Mouse (Mus musculus): Measurements from ENCODE around the gene Papss2. TPM values are rescaled to one million over a fixed set of nuclear protein-coding genes. Genes with fewer than 3 reads are reported as not detected.

The Papss2 gene
- polyA plus RNA-seq, 1 experiment from 2014 or later, result 20.7 TPM

GRCm38 (mm10) chr19:32599006-32599405 lies 3.4 kb downstream of the Papss2 start:
- H3K9me3 ChIP-seq, result no peaks in the 10 kb centered on the region
- H3K4me3 ChIP-seq (replicated peaks), result no peak overlapping the region
- WGBS, result 83% methylated on average over 7 of the region's 7 CpGs

GRCm38 (mm10) chr19:32599436-32599835 lies 3.8 kb downstream of the Papss2 start:
- no peaks in the 10 kb centered on the region for H3K36me3 ChIP-seq
- no peak overlapping the region for H3K4me3 ChIP-seq (replicated peaks)
- H3K27ac ChIP-seq, result 0 out of 2 replicates have a peak overlapping the region, but pooled peaks have one; percentile 45
- no peaks in the 10 kb centered on the region for H3K9me3 ChIP-seq
- no peak overlapping the region for H3K9ac ChIP-seq (replicated peaks)
- peaks cover 27% of the 10 kb centered on the region for H3K27me3 ChIP-seq
- H3K4me1 ChIP-seq (replicated peaks), result peaks cover 35% of the 10 kb centered on the region
- WGBS, result 69% methylated on average over 5 of the region's 5 CpGs
- peak overlapping the region; percentile 74 for H3K4me2 ChIP-seq
- ATAC-seq (ENCODE audit: insufficient number of reproducible peaks, insufficient read depth, low FRiP score, low TSS enrichment, low read depth), result no peak

More at GRCm38 (mm10) chr19:32599006-32599405, 3.4 kb downstream of the Papss2 start:
- H3K9ac ChIP-seq (replicated peaks), result no peak overlapping the region
- peaks cover 33% of the 10 kb centered on the region for H3K4me1 ChIP-seq (replicated peaks)
- peak overlapping the region; percentile 74 for H3K4me2 ChIP-seq
- no peak for ATAC-seq (ENCODE audit: insufficient number of reproducible peaks, insufficient read depth, low FRiP score, low TSS enrichment, low read depth)
- H3K36me3 ChIP-seq, result no peaks in the 10 kb centered on the region
- peaks cover 28% of the 10 kb centered on the region for H3K27me3 ChIP-seq
- H3K27ac ChIP-seq, result peak overlapping the region; percentile 45

- Histone ChIP-seq H3K4me2 (no peak overlapping the region), H3K36me3 (no peaks in the 10 kb centered on the region), H3K9ac (replicated peaks) (no peak overlapping the region), H3K27ac (peak overlapping the region; percentile 73), H3K4me3 (replicated peaks) (no peak overlapping the region), H3K4me1 (replicated peaks) (peaks cover 43% of the 10 kb centered on the region), H3K27me3 (peaks cover 9% of the 10 kb centered on the region), H3K9me3 (no peaks in the 10 kb centered on the region)
- no peak for ATAC-seq (ENCODE audit: insufficient number of reproducible peaks, insufficient read depth, low FRiP score, low TSS enrichment, low read depth)
- 70% methylated on average over 6 of the region's 6 CpGs for WGBS
These were observed 5.6 kb downstream of the Papss2 start for GRCm38 (mm10) chr19:32601033-32601770.

GRCm38 (mm10) chr19:32603466-32603865 lies 7.9 kb downstream of the Papss2 start:
- WGBS, result 100% methylated on average over 1 of the region's 1 CpGs

GRCm38 (mm10) chr19:32604127-32604526 lies 8.5 kb downstream of the Papss2 start:
- H3K9me3 ChIP-seq, result no peaks in the 10 kb centered on the region
- 0 out of 2 replicates have a peak overlapping the region, but pooled peaks have one; percentile 23 for H3K9ac ChIP-seq (replicated peaks)
- H3K27ac ChIP-seq, result peak overlapping the region; percentile 60; the same call in 1 of the 2 replicates
- peaks cover 51% of the 10 kb centered on the region for H3K4me1 ChIP-seq (replicated peaks)
- no peaks in the 10 kb centered on the region for H3K27me3 ChIP-seq
- no peak for ATAC-seq (ENCODE audit: insufficient number of reproducible peaks, insufficient read depth, low FRiP score, low TSS enrichment, low read depth)
- no peak overlapping the region for H3K4me3 ChIP-seq (replicated peaks)
- H3K36me3 ChIP-seq, result no peaks in the 10 kb centered on the region
- no peak overlapping the region for H3K4me2 ChIP-seq
- WGBS, result 76% methylated on average over 8 of the region's 8 CpGs

More at GRCm38 (mm10) chr19:32603466-32603865, 7.9 kb downstream of the Papss2 start:
- no peaks in the 10 kb centered on the region for H3K36me3 ChIP-seq
- H3K9me3 ChIP-seq, result no peaks in the 10 kb centered on the region
- H3K4me1 ChIP-seq (replicated peaks), result peaks cover 52% of the 10 kb centered on the region
- no peak overlapping the region for H3K4me2 ChIP-seq
- ATAC-seq (ENCODE audit: insufficient number of reproducible peaks, insufficient read depth, low FRiP score, low TSS enrichment, low read depth), result no peak
- no peak overlapping the region for H3K27ac ChIP-seq
- H3K27me3 ChIP-seq, result no peaks in the 10 kb centered on the region
- no peak overlapping the region for H3K9ac ChIP-seq (replicated peaks)
- H3K4me3 ChIP-seq (replicated peaks), result no peak overlapping the region

- Histone ChIP-seq H3K27me3 (no peaks in the 10 kb centered on the region), H3K36me3 (no peaks in the 10 kb centered on the region), H3K4me3 (replicated peaks) (no peak overlapping the region), H3K4me1 (replicated peaks) (peaks cover 48% of the 10 kb centered on the region), H3K9ac (replicated peaks) (no peak overlapping the region), H3K4me2 (no peak overlapping the region), H3K27ac (peak overlapping the region; percentile 18; the same call in 1 of the 2 replicates), H3K9me3 (no peaks in the 10 kb centered on the region; the same call in 1 of the 2 replicates)
- WGBS, result 85% methylated on average over 6 of the region's 6 CpGs
- ATAC-seq (ENCODE audit: insufficient number of reproducible peaks, insufficient read depth, low FRiP score, low TSS enrichment, low read depth), result no peak
These were observed 9.1 kb downstream of the Papss2 start for GRCm38 (mm10) chr19:32604563-32605252.

GRCm38 (mm10) chr19:32606227-32606827 lies 10.7 kb downstream of the Papss2 start:
- 59% methylated on average over 4 of the region's 4 CpGs for WGBS
- H3K36me3 ChIP-seq, result no peaks in the 10 kb centered on the region
- 0 out of 2 replicates have a peak, but pooled peaks have one; percentile 54 for ATAC-seq (ENCODE audit: insufficient number of reproducible peaks, insufficient read depth, low FRiP score, low TSS enrichment, low read depth)
- H3K4me3 ChIP-seq (replicated peaks), result no peak overlapping the region
- H3K27me3 ChIP-seq, result no peaks in the 10 kb centered on the region
- no peak overlapping the region for H3K4me2 ChIP-seq
- H3K9ac ChIP-seq (replicated peaks), result no peak overlapping the region
- peaks cover 34% of the 10 kb centered on the region for H3K4me1 ChIP-seq (replicated peaks)
- peak overlapping the region; percentile 86 for H3K27ac ChIP-seq
- no peaks in the 10 kb centered on the region; the same call in 1 of the 2 replicates for H3K9me3 ChIP-seq

- Histone ChIP-seq H3K27ac (peak overlapping the region; percentile 83), H3K4me1 (replicated peaks) (peaks cover 29% of the 10 kb centered on the region), H3K27me3 (no peaks in the 10 kb centered on the region), H3K9ac (replicated peaks) (no peak overlapping the region), H3K9me3 (no peaks in the 10 kb centered on the region; the same call in 1 of the 2 replicates), H3K4me2 (no peak overlapping the region), H3K36me3 (no peaks in the 10 kb centered on the region), H3K4me3 (replicated peaks) (no peak overlapping the region)
- ATAC-seq (ENCODE audit: insufficient number of reproducible peaks, insufficient read depth, low FRiP score, low TSS enrichment, low read depth), result no peak
- WGBS, result 63% methylated on average over 8 of the region's 8 CpGs
These were observed 11.4 kb downstream of the Papss2 start for GRCm38 (mm10) chr19:32607036-32607435.

- H3K4me3 ChIP-seq (replicated peaks), result no peak overlapping the region
- 79% methylated on average over 9 of the region's 9 CpGs for WGBS
- no peaks in the 10 kb centered on the region for H3K36me3 ChIP-seq
- no peak overlapping the region for H3K4me2 ChIP-seq
- no peak for ATAC-seq (ENCODE audit: insufficient number of reproducible peaks, insufficient read depth, low FRiP score, low TSS enrichment, low read depth)
- no peaks in the 10 kb centered on the region for H3K27me3 ChIP-seq
- H3K9ac ChIP-seq (replicated peaks), result no peak overlapping the region
- no peak overlapping the region for H3K27ac ChIP-seq
- H3K4me1 ChIP-seq (replicated peaks), result peaks cover 24% of the 10 kb centered on the region
- H3K9me3 ChIP-seq, result no peaks in the 10 kb centered on the region; the same call in 1 of the 2 replicates
These were observed 15.9 kb downstream of the Papss2 start for GRCm38 (mm10) chr19:32611386-32612092.

GRCm38 (mm10) chr19:32614046-32614771 lies 18.6 kb downstream of the Papss2 start:
- 70% methylated on average over 12 of the region's 12 CpGs for WGBS

More at GRCm38 (mm10) chr19:32614046-32614771, 18.6 kb downstream of the Papss2 start:
- no peak overlapping the region for H3K9ac ChIP-seq (replicated peaks)
- peak overlapping the region; percentile 70 for H3K27ac ChIP-seq
- H3K9me3 ChIP-seq, result no peaks in the 10 kb centered on the region; the same call in 1 of the 2 replicates
- H3K27me3 ChIP-seq, result no peaks in the 10 kb centered on the region
- no peaks in the 10 kb centered on the region for H3K36me3 ChIP-seq
- H3K4me2 ChIP-seq, result no peak overlapping the region
- H3K4me1 ChIP-seq (replicated peaks), result peaks cover 16% of the 10 kb centered on the region
- no peak overlapping the region for H3K4me3 ChIP-seq (replicated peaks)
- ATAC-seq (ENCODE audit: insufficient number of reproducible peaks, insufficient read depth, low FRiP score, low TSS enrichment, low read depth), result no peak

Measured in limb, embryonic 12.5 days (tissue).